Mouse (Mus musculus): ENCODE results near the gene Rbm20.

DNA sequence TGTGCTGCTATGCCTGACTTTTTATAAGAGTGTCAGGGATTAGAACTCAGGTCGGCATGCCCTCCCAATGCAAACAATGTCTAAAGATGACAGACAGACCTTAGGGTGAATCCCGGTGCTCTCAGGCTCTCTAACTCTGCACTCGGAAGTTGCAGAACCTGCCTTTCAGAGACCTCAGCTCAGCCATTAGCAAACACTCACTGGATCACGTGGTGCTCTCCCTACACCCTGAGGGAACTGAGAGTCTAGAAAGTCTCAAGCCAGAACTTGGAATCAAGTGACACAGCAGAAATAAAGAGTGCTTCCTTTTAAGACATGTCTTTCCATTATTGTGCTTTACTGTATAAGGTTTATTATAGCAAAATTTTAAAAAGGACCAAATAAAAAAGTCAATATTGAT lies 177.9 kb downstream of the Rbm20 start:
- TF ChIP-seq CTCF (IDR thresholded peaks at IDR 0.05; ENCODE audit: low read depth, low read length) (no peak), POLR2AphosphoS5 (IDR thresholded peaks at IDR 0.05; ENCODE audit: insufficient replicate concordance, low read depth, low read length) (no peak), GATA1 (IDR thresholded peaks at IDR 0.05; ENCODE audit: borderline replicate concordance, low read length) (no peak), TAL1 (conservative IDR thresholded peaks at IDR 0.05; ENCODE audit: low read depth, low read length) (no peak)

Measured in G1E (cell line).